Mouse (Mus musculus) embryonic fibroblast, embryonic 13.5 days (primary cell): ENCODE measurements at regions not wholly inside any gene's neighbourhood (a gene's known extent, or its start where the extent isn't known, plus 50 kb on each side); places are given as distances from the start of the nearest gene placed in this dataset.

Experiments used
- H3K27ac ChIP-seq: 2 replicates; pipeline ENCODE4 v1.5.1; 2012; ENCODE audit warnings: low read length, control low read depth, inconsistent platforms; ENCODE audit not compliant: insufficient read depth
- H3K4me1 ChIP-seq: 2 replicates; pipeline ENCODE4 v1.6.1; 2011; ENCODE audit warnings: low read length; ENCODE audit not compliant: control insufficient read depth, insufficient read depth
- H3K4me3 ChIP-seq: 2 replicates; pipeline ENCODE4 v1.5.1; 2011; ENCODE audit warnings: mild to moderate bottlenecking, control low read depth, low read length; ENCODE audit not compliant: insufficient read depth
- CTCF ChIP-seq: IDR thresholded peaks from 2 replicates; pipeline ENCODE4 v1.5.1; 2011; ENCODE audit warnings: mild to moderate bottlenecking, control low read depth, low read length, moderate library complexity, borderline replicate concordance; ENCODE audit not compliant: insufficient read depth
- POLR2A ChIP-seq: IDR thresholded peaks from 2 replicates; pipeline ENCODE4 v1.6.1; 2011; ENCODE audit warnings: low read depth, mild to moderate bottlenecking, control low read depth, low read length, moderate library complexity

GRCm38 (mm10) chr16:76746385-76746784 lies 267.1 kb upstream of the Usp25 start:
- no peak overlapping the region for H3K27ac ChIP-seq
- H3K4me3 ChIP-seq = no peak overlapping the region
- TF ChIP-seq POLR2A (no peak), CTCF (no peak)
- H3K4me1 ChIP-seq = no peaks in the 10 kb centered on the region

GRCm38 (mm10) chr16:76741141-76741540 lies 272.4 kb upstream of the Usp25 start:
- TF ChIP-seq POLR2A (no peak), CTCF (no peak)
- no peak overlapping the region for H3K4me3 ChIP-seq

DNA sequence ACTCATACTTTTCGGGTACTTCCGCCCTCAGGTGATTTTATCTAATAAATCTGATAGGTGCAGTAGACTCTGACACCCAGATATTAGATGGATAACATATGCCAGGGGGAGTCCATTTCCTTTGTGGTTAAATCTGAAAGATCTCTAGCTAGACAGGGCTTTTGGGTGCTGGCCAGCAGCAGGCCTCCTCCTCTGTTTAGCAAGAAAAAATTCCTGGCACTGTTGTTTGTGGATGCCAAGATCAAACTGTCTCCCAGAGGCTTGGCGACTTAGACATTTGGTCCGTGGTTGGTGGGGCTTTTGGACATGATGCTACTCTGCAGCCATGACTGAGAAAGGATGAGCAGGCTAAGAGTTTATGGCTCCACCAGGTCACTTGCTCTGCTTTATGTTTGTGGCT lies 287.5 kb upstream of the Usp25 start:
- Histone ChIP-seq H3K27ac (no peak overlapping the region), H3K4me3 (no peak overlapping the region), H3K4me1 (no peaks in the 10 kb centered on the region)
- TF ChIP-seq CTCF (no peak), POLR2A (no peak)

More at GRCm38 (mm10) chr16:76741141-76741540, 272.4 kb upstream of the Usp25 start:
- H3K4me1 ChIP-seq = no peaks in the 10 kb centered on the region
- no peak overlapping the region for H3K27ac ChIP-seq

- TF ChIP-seq CTCF (no peak), POLR2A (no peak)
- H3K27ac ChIP-seq = no peak overlapping the region
- no peaks in the 10 kb centered on the region for H3K4me1 ChIP-seq
- no peak overlapping the region for H3K4me3 ChIP-seq
Measured at GRCm38 (mm10) chr16:76725271-76725670, 288.2 kb upstream of the Usp25 start.

DNA sequence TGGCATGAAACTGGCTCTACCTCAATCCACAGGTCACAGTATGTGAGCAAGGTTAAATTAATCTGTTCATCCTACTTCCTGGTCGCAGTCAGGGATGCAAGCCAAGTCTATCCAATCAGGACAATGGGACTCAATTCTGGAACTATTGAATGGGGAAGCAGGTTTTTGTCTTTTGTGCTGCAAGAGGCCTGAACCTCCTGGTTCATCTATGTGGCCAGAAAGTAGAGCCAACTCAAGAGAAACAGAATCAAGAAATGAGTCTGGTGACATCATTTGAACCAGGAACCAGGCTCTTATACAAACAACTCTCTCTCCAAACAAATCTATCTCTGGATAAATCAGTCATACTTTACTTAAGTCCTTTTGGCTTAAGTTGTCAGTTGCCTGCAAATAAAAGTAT lies 294.7 kb upstream of the Usp25 start:
- H3K27ac ChIP-seq = no peak overlapping the region
- H3K4me3 ChIP-seq = no peak overlapping the region
- no peaks in the 10 kb centered on the region for H3K4me1 ChIP-seq
- TF ChIP-seq CTCF (no peak), POLR2A (no peak)

GRCm38 (mm10) chr16:76718147-76718546 lies 295.4 kb upstream of the Usp25 start:
- Histone ChIP-seq H3K27ac (no peak overlapping the region), H3K4me1 (no peaks in the 10 kb centered on the region), H3K4me3 (no peak overlapping the region)
- no peak for TF ChIP-seq CTCF

- TF ChIP-seq CTCF (no peak), POLR2A (no peak)
- H3K4me1 ChIP-seq = no peaks in the 10 kb centered on the region
- no peak overlapping the region for H3K27ac ChIP-seq
- no peak overlapping the region for H3K4me3 ChIP-seq
Measured at GRCm38 (mm10) chr16:76694913-76695312, 318.6 kb upstream of the Usp25 start.

DNA sequence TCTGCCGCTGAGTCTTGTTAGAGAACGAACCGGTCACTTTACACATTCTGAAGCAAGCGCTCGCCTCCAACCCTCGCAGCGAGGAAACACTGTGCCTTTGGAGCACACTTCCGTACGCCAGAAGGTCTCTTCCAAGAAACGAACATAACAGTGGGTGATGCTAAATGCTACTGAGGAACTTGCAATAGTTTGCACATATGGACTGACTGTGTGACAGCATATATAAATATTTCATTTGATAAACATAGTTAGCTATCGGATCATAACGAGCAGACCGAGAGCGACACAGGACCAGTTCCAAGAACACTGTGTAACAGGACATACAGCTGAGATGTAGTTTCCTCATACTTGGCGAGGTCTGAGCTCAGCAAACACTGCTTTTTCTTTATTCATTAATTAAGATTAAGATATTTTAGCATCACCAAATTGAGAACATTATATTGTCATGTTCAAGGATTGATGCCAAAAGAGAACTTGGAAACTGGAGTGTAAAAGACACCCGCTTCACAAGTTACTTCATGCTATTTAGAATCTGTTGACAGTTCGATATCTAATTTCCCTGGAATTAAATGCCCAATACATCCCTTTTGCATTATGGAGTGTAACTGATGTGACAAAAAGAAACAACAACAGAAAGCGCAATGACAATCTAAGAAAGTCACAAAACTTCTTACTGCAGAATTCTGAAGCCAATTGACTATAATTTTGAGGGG lies 314.3 kb upstream of the Nrip1 start:
- Histone ChIP-seq H3K27ac (no peak overlapping the region), H3K4me1 (no peaks in the 10 kb centered on the region), H3K4me3 (no peak overlapping the region)
- TF ChIP-seq CTCF (no peak), POLR2A (no peak)

DNA sequence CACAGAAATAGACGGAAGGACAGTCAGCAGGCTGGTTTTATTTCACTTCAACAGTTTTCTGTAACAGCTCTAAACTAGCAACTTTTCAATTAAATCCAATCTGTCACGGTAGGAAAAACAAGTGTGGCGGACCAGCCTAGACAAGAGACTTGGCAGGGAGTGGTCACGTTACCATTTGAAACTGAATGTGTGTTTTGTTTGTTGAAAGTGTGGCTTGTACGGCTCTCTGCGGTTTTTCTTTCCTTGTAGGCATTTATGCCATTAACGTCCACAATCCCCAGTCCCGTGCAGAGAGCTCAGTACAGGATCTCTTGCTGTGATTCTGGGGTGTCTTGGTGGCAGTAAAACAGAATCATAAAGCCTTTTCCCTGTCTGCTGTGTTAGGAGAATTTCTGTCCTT lies 311.9 kb upstream of the Nrip1 start:
- Histone ChIP-seq H3K4me3 (no peak overlapping the region), H3K4me1 (no peaks in the 10 kb centered on the region), H3K27ac (no peak overlapping the region)
- TF ChIP-seq POLR2A (no peak), CTCF (no peak)

- TF ChIP-seq POLR2A (peak; percentile 47), CTCF (no peak)
- Histone ChIP-seq H3K4me3 (peak overlapping the region; percentile 25), H3K27ac (peak overlapping the region; percentile 52), H3K4me1 (peaks cover 2% of the 10 kb centered on the region; the same call in 1 of the 2 replicates)
Measured at GRCm38 (mm10) chr16:76680061-76680911, 306.7 kb upstream of the Nrip1 start.
